Mouse (Mus musculus) frontal cortex, postnatal 36 days (tissue): ENCODE results near the gene Grik4.
A peak's percentile ranks its signal among the peaks of the same experiment; 100 is the strongest.

Experiments
- DNase-seq, 2 experiments: peaks; one replicate each; pipeline ENCODE4 v3.0.0; 2022; ENCODE audit warnings: low spot score in 2 of 2

The Grik4 gene

GRCm38 (mm10) chr9:42898091-42898591 lies 46.2 kb downstream of the Grik4 start:
- no peak for DNase-seq

DNA sequence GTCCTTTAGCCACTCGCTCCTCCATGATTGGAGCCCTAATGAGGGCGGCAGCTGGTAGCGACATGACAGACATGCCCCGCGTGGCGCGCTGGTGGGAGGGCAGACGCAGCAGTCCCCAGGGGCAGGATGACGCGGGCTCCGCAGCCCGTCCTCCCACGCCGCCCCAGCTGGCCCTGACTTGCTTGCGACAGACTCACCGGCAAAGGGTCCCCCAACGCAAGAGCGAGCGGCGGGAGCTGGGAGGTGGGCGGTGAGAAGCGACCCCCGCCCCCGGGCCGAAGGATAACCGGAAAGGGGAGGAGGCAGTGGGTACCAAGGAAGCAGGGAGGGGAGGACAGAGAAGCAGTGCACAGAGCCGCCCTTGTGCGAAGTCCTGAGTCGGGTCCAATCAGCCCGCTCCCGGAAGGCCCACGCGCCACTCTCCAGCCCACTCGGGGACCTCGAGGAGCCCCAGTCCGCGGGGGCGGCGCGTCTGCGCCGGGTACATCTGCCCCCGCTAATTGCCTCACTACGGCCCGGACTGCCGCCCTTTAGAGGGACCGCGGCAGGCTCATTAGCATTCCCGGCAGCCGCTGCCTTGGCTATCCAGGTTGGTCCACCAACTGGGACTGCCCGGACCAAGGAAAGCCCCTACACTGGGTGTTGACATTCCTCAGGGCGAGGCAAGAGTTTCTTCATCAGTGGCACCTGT lies 46.8 kb downstream of the Grik4 start:
- peak; percentile 59 to 66 for DNase-seq

- no peak for DNase-seq
Measured at GRCm38 (mm10) chr9:42896421-42897210, 47.7 kb downstream of the Grik4 start.

DNA sequence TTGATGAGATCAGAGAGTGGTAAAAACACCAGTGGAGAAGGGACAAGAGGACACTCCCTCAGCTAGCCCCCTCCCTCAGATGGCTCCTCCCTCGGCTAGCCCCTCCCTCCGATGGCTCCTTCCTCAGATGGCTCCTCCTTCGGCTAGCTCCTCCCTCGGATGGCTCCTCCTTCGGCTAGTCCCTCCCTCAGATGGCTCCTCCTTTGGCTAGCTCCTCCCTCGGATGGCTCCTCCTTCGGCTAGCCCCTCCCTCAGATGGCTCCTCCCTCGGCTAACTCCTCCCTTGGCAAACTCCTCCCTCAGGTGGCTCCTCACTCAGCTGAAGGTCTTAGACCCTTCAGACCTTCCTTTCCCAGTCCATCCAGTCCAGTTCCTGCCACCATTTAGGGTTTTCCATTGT lies 51.5 kb downstream of the Grik4 start:
- no peak for DNase-seq

- DNase-seq, result peak in 1 of 2 experiments; percentile 28
Measured at GRCm38 (mm10) chr9:42887930-42888329, 56.4 kb downstream of the Grik4 start.

GRCm38 (mm10) chr9:42886112-42886766 lies 58.1 kb downstream of the Grik4 start:
- DNase-seq, result no peak

DNA sequence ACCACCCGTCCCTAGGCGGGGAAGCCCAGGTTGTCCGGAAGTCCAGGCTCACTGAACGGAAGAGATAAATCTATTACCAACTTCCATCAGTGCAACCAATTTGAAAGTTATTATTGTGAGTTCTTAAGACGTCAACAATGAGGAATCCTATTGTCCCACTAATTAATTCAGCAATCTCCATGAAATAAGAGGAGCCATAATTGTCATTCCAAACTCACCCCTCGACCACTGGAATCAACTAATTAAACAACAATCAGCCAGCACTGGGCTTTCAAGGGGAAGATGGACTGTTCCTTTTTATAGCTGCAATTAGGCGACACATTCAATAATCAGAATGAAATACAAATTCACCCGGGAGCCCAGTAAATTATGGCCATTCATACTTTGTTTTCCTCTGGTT lies 58.7 kb downstream of the Grik4 start:
- no peak for DNase-seq

GRCm38 (mm10) chr9:42885123-42885522 lies 59.2 kb downstream of the Grik4 start:
- DNase-seq, result no peak

- DNase-seq, result no peak
Measured at GRCm38 (mm10) chr9:42883006-42883759, 61.1 kb downstream of the Grik4 start.

DNA sequence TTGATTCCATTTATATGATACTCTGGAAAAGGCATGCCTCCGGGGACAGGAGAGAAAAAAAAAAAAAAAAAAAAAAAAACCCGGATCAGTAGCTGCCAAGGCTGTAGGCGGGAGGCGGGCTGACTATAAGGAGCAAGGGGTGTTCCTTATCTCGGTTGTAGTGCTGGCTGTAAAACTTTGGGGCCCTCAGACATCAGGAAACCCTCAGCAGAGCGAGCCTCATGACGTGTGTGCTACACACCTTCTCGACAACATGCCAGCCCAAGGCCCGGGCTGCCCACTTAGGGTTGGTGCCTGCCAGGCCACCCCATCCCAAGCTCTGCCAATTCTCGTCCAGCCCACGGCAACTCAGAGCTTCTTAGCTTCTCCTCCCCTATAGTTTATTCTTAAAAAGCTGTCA lies 62.0 kb downstream of the Grik4 start:
- DNase-seq, result peak; percentile 40 to 49

GRCm38 (mm10) chr9:42881040-42881439 lies 63.3 kb downstream of the Grik4 start:
- no peak for DNase-seq

- DNase-seq, result no peak
Measured at GRCm38 (mm10) chr9:42878401-42878800, 65.9 kb downstream of the Grik4 start.

GRCm38 (mm10) chr9:42872885-42873284 lies 71.4 kb downstream of the Grik4 start:
- no peak for DNase-seq

DNA sequence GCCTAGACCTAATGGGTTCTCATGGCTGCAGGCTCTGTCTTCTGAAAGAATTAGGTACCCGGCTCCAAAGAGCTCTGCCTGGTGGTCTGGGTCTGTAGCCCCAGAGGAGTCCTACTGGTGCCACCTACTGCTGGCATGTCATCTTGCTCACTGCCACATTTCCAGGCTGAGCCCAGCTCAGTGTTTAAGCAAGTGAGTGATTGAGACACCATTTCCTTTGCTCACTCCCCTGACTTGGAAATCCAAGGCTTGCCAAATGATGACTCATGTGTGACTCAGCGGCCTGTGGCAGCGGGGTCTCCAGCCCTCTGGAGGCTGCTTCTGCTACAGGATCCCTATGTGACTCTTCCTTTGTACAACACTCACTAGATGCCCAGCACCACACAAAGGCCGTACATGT lies 72.6 kb downstream of the Grik4 start:
- DNase-seq, result peak in 1 of 2 experiments; percentile 14

DNA sequence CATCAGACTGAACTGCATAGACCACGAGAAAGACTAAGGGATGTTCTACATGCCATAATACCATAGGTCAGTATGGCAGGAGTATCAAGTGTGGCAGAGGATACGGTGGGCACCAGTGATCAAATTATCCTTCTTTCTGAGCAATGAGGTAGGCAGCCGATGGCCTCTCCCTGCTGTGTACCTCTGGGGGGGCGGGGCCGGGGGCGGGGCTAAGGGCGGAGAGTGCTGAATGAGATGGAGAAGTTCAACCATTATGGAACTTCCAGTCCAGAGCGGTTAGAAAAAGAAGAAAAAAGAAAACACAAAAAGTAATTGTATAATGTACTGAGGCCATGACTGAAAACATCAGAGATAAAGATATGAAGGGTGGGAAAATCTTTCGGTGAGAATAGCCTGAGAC lies 74.0 kb downstream of the Grik4 start:
- DNase-seq, result no peak

GRCm38 (mm10) chr9:42868508-42868907 lies 75.8 kb downstream of the Grik4 start:
- DNase-seq, result no peak

GRCm38 (mm10) chr9:42866650-42867049 lies 77.6 kb downstream of the Grik4 start:
- no peak for DNase-seq

DNA sequence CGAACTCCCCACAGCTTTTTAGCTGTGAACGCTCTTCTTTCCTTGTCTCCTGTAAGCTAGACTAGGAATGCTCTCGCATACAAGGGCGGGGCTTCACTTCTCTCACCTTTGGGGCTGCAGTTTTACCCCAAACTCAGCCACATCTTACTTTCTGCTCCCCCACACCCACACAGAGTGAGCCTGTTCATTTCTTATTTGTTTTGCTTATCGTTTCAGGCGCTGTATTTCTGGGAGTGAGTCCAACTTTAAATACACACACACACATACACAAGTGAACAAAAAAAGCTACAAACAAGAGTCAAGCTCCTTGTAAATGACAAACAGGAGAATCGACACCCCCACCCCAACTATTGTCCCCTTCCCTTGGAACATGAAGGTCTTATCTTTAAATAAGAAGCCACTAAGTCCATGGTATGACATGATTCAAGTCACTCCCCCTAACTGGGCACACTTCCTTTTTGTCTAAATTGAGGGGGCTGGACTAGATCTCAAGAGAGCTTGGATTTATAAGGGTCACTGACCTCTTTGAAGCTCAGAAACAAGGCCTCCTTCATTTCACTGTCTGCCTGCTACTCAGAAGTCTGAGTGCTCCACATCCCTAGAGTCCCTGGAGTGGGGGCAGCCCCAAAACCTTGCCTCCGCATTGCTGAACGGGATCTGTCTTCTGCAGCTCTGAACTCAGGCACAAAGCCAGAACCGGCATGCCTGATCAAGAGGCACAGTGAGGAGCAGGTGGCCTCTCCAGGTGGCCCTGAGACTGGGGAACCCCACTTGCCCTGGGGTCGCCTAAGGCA lies 79.1 kb downstream of the Grik4 start:
- DNase-seq, result no peak

DNA sequence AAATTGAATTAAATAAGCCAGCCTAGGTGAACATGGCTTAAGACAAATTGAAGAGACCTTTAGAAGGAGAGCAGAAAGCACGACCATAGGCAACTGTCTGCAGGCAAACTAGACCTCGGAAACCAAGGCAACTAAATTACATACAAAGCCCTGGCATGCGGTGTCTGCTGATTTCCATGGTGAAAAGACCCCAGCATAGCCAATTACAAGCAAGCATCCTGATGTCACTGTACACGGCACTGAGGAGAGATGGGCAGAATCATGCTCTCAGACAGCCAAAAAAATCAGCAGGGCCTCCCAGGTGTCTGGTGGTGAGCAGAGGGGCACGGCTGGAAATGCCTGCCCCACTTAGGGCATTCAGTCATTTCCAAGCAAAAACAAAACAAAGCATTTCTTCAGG lies 80.9 kb downstream of the Grik4 start:
- DNase-seq, result no peak

GRCm38 (mm10) chr9:42861711-42862110 lies 82.6 kb downstream of the Grik4 start:
- no peak for DNase-seq

- no peak for DNase-seq
Measured at GRCm38 (mm10) chr9:42861238-42861637, 83.1 kb downstream of the Grik4 start.
